Mouse (Mus musculus) lung, adult 2 months (tissue): ENCODE results near the gene Ankrd16.
A peak's percentile ranks its signal among the peaks of the same experiment; 100 is the strongest.

Experiments
- CTCF ChIP-seq: fragments of 200-500 bp; IDR thresholded peaks from 2 replicates; pipeline ENCODE4 v1.5.1; 2011; ENCODE audit warnings: mild to moderate bottlenecking, low read length, control low read depth; ENCODE audit not compliant: insufficient read depth
- POLR2A ChIP-seq: fragments of 200-500 bp; IDR thresholded peaks from 2 replicates; pipeline ENCODE4 v1.6.1; 2011; ENCODE audit warnings: low read depth, mild to moderate bottlenecking, control low read depth, low read length, borderline replicate concordance; ENCODE audit errors: extremely low read depth

GRCm38 (mm10) chr2:11777091-11778068 is at the start of gene Ankrd16, which contains the start of gene Fbh1:
- TF ChIP-seq CTCF (no peak), POLR2A (peak; percentile 57; the same call in 1 of the 2 replicates)
